Mouse (Mus musculus) neural tube, embryonic 12.5 days (tissue): ENCODE data around the gene Lrguk. TPM values are rescaled to one million over a fixed set of nuclear protein-coding genes. Genes with fewer than 3 reads are reported as not detected.

Experiments used
- polyA plus RNA-seq: library from polyadenylated mRNA; unstranded; fragments of >200 nt; fragmentation: Nextera tagmentation; extraction: Ambion mirVana; gene quantifications from 2 replicates; pipeline ENCODE4 v1.2.1, GENCODE M21; 2016

Lrguk gene
- polyA plus RNA-seq, 1 experiment from 2014 or later, result 1.2 TPM

Other genes starting within 250 kb of the Lrguk start
- 37.8 and 39.9 TPM in 2 replicates for gene Slc35b4, start 147.7 kb downstream of the Lrguk start, polyA plus RNA-seq